Mouse (Mus musculus): ENCODE data around the gene Cs. TPM values are rescaled to one million over a fixed set of nuclear protein-coding genes. Genes with fewer than 3 reads are reported as not detected.

The Cs gene
- polyA plus RNA-seq, 1 experiment = 204 TPM

DNA sequence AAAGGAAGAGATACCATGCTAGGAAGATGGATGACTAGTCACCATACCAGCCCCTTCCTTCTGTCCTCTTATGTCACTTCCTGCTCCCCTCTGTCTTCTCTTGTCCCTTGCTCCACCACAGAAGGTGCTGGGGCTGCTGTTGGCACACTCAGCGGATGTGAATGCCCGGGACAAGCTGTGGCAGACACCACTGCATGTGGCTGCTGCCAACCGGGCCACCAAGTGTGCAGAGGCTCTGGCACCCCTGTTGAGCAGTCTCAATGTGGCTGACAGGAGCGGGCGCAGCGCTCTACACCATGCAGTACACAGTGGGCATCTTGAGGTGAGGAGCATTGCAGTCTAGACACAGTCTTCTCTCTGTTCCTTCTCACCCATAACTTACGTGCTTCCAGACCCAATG, 41.7 kb downstream of the Cs start:
- H3K4me3 ChIP-seq (ENCODE audit: insufficient read depth, low read length) = no peak overlapping the region

DNA sequence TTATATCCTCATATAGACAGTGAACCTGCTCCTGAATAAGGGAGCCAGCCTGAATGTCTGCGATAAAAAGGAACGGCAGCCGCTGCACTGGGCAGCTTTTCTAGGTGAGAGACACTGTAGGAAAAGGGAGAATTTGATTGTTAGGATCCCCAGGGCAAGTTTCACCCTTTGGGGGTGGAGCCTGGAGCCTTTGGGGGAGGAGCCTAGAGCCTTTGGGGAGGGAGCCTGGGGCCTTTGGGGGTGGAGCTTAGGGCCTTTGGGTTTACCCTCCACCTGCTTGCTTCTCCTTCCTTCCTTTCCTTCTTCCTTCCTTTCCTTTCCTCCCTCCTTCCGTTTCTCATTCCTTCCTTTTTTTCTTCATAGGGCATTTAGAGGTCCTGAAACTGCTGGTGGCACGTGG, 43.0 kb downstream of the Cs start:
- Histone ChIP-seq H3K4me3 (ENCODE audit: insufficient read depth, low read length) (no peak overlapping the region), H3K27ac (ENCODE audit: insufficient read depth, low read length) (no peak overlapping the region), H3K4me1 (ENCODE audit: control insufficient read depth, insufficient read depth, low read length) (peaks cover 2% of the 10 kb centered on the region; the same call in 1 of the 2 replicates)
- TF ChIP-seq POLR2A (IDR thresholded peaks at IDR 0.05; ENCODE audit: low read depth, low read length) (no peak), CTCF (IDR thresholded peaks at IDR 0.05; ENCODE audit: borderline replicate concordance, insufficient read depth, low read length) (no peak)

More for the DNA sequence above, 41.7 kb downstream of the Cs start:
- no peak for TF ChIP-seq POLR2A (IDR thresholded peaks at IDR 0.05; ENCODE audit: low read depth, low read length)
- no peak for TF ChIP-seq CTCF (IDR thresholded peaks at IDR 0.05; ENCODE audit: borderline replicate concordance, insufficient read depth, low read length)
- no peak overlapping the region for H3K27ac ChIP-seq (ENCODE audit: insufficient read depth, low read length)
- H3K4me1 ChIP-seq (ENCODE audit: control insufficient read depth, insufficient read depth, low read length) = peaks cover 2% of the 10 kb centered on the region; the same call in 1 of the 2 replicates

DNA sequence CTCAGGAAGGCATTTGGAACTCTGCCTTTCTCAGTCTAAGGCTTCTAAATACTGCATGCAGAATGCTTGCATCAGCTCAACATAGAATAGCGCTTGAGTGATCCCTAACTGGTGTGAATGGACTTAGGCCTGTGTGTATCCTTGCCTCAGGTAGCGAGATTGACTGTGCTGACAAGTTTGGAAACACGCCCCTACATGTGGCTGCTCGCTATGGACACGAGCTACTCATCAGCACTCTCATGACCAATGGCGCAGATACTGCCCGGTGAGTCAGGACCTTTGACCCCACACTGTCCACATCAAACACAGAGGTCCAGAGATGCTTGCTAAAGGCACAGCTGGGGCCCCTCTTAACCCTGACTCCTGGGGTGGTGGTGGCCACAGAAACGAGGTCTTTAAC, 44.9 kb downstream of the Cs start:
- TF ChIP-seq CTCF (IDR thresholded peaks at IDR 0.05; ENCODE audit: borderline replicate concordance, insufficient read depth, low read length) = no peak
- no peak for TF ChIP-seq POLR2A (IDR thresholded peaks at IDR 0.05; ENCODE audit: low read depth, low read length)
- peaks cover 2% of the 10 kb centered on the region; the same call in 1 of the 2 replicates for H3K4me1 ChIP-seq (ENCODE audit: control insufficient read depth, insufficient read depth, low read length)

DNA sequence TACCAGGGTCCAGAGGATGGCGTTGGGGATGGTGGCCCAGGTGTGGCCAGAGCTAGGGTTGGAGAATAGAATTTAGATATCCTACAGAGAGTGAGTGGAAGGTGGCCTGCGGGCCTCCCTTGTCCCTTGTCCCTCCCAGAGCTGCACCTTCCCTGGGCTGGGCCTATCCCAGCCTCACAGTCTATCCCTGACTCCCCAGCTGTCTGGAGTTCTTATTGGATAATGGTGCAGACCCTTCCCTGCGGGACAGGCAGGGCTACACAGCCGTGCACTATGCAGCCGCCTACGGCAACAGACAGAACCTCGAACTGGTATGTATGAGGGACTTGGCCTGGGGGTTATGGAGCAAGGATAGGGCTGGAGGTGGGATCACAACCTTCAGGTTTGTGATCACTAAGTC, 48.4 kb downstream of the Cs start:
- TF ChIP-seq CTCF (IDR thresholded peaks at IDR 0.05; ENCODE audit: borderline replicate concordance, insufficient read depth, low read length) (no peak), POLR2A (IDR thresholded peaks at IDR 0.05; ENCODE audit: low read depth, low read length) (no peak)
- no peaks in the 10 kb centered on the region for H3K4me1 ChIP-seq (ENCODE audit: control insufficient read depth, insufficient read depth, low read length)
- no peak overlapping the region for H3K27ac ChIP-seq (ENCODE audit: insufficient read depth, low read length)

More for the DNA sequence above, 44.9 kb downstream of the Cs start:
- H3K4me3 ChIP-seq (ENCODE audit: insufficient read depth, low read length) = no peak overlapping the region
- no peak overlapping the region for H3K27ac ChIP-seq (ENCODE audit: insufficient read depth, low read length)

DNA sequence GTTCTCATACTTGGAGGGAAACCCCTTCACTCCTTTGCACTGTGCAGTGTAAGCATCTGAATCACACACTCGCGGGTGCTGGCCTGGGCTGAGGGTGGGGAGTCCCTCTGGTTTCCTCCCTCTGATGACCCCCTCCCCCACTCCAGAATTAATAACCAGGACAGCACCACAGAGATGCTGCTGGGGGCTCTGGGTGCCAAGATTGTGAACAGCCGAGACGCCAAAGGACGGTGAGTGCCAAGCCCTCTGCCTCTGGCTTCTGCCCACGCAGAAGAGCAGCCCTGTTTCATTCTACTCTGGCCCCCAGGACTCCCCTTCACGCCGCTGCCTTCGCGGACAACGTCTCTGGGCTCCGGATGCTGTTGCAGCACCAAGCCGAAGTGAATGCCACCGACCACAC, 51.4 kb downstream of the Cs start:
- Histone ChIP-seq H3K27ac (ENCODE audit: insufficient read depth, low read length) (no peak overlapping the region), H3K4me1 (ENCODE audit: control insufficient read depth, insufficient read depth, low read length) (no peaks in the 10 kb centered on the region), H3K4me3 (ENCODE audit: insufficient read depth, low read length) (no peak overlapping the region)
- TF ChIP-seq POLR2A (IDR thresholded peaks at IDR 0.05; ENCODE audit: low read depth, low read length) = no peak
- no peak for TF ChIP-seq CTCF (IDR thresholded peaks at IDR 0.05; ENCODE audit: borderline replicate concordance, insufficient read depth, low read length)

More for the DNA sequence above, 48.4 kb downstream of the Cs start:
- H3K4me3 ChIP-seq (ENCODE audit: insufficient read depth, low read length) = no peak overlapping the region

DNA sequence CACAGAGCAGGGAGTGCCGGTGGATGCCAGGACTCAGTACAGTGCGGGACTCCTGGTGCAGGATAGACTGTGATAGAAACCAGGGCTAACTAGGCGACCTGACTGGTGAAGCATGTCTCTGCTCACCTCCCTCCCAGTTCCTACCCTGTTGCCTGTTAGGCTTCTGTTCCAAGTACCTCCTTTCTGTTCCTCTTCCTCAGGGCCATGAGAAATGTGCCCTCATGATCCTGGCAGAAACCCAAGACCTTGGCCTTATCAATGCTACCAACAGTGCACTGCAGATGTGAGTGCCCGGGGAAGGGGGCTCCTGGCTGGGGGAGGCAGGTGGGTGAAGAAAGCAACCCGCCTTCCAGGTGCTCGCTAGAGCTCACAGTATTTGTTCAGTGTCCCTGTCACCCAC, 52.0 kb downstream of the Cs start:
- TF ChIP-seq POLR2A (IDR thresholded peaks at IDR 0.05; ENCODE audit: low read depth, low read length) (no peak), CTCF (IDR thresholded peaks at IDR 0.05; ENCODE audit: borderline replicate concordance, insufficient read depth, low read length) (no peak)
- no peak overlapping the region for H3K27ac ChIP-seq (ENCODE audit: insufficient read depth, low read length)
- H3K4me3 ChIP-seq (ENCODE audit: insufficient read depth, low read length) = no peak overlapping the region
- no peaks in the 10 kb centered on the region for H3K4me1 ChIP-seq (ENCODE audit: control insufficient read depth, insufficient read depth, low read length)

DNA sequence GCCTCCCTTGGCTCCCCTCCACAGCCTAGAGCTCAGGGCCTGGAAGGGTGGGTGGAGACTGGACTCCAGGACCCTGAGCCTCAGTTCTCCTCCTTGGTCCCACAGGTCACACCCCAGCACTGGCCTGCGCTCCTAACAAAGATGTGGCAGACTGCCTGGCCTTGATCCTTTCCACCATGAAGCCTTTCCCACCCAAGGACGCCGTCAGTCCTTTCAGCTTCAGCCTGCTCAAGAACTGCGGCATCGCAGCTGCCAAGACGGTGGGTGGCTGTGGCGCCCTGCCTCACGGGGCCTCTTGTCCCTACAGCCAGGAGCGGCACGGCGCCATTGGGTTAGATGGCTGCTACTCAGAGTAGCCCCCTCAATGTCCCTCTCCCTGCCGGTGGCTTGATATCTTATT, 52.8 kb downstream of the Cs start:
- Histone ChIP-seq H3K27ac (ENCODE audit: insufficient read depth, low read length) (no peak overlapping the region), H3K4me3 (ENCODE audit: insufficient read depth, low read length) (no peak overlapping the region), H3K4me1 (ENCODE audit: control insufficient read depth, insufficient read depth, low read length) (no peaks in the 10 kb centered on the region)
- TF ChIP-seq POLR2A (IDR thresholded peaks at IDR 0.05; ENCODE audit: low read depth, low read length) = no peak
- TF ChIP-seq CTCF (IDR thresholded peaks at IDR 0.05; ENCODE audit: borderline replicate concordance, insufficient read depth, low read length) = no peak

DNA sequence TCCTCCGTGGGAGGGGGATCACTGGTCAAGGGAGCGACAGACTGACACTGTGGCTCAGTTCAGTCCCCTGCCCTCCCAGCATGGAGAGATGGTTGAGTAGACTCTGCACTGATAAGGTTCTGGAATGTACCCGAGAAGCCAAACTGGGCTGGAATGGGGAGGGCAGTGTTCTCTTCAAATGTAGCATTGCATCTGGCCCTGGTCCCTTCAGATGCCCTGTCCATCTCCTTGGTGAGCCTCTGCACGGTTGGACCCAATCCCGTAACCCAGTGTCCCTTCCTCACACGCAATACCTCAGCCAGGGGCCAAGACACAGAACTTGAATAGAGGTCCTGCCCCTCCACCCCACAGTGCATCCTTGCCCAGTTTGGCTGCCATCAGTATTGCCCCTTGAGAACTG, 54.3 kb downstream of the Cs start:
- Histone ChIP-seq H3K4me1 (ENCODE audit: control insufficient read depth, insufficient read depth, low read length) (no peaks in the 10 kb centered on the region), H3K27ac (ENCODE audit: insufficient read depth, low read length) (no peak overlapping the region), H3K4me3 (ENCODE audit: insufficient read depth, low read length) (no peak overlapping the region)
- TF ChIP-seq CTCF (IDR thresholded peaks at IDR 0.05; ENCODE audit: borderline replicate concordance, insufficient read depth, low read length) (no peak), POLR2A (IDR thresholded peaks at IDR 0.05; ENCODE audit: low read depth, low read length) (no peak)

DNA sequence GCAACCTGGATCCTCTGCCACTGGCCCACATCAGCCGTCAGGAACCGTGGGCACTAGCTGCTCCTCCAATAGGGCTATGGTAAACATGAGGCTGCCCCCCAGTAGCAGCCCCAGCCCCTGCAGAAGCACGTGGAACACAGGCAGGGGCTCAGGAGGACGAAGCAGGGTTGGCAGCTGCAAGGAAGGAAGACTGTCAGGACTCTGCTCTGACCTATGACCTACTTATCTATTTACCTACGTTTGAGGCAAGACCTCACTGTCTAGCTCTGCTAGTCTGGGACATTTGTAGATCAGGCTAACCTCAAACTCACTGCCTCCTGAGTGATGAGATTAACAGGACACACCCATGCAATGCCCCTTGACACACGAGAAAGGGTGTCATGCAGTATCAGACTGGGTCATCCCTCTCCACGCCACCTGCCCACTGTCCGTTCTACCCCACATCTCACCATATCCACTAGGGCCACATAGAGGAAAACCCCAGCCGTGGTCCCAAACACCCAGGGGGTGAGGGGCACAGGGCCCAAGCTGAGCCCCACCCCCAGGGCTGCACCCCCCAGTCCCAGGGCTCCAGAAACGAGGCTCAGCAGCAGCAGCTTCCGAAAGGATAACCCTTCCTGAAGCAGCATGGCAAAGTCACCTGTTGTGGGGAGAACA, 58.6 kb downstream of the Cs start:
- TF ChIP-seq POLR2A (IDR thresholded peaks at IDR 0.05; ENCODE audit: low read depth, low read length) = no peak
- TF ChIP-seq CTCF (IDR thresholded peaks at IDR 0.05; ENCODE audit: borderline replicate concordance, insufficient read depth, low read length) = no peak
- Histone ChIP-seq H3K4me3 (ENCODE audit: insufficient read depth, low read length) (no peak overlapping the region), H3K4me1 (ENCODE audit: control insufficient read depth, insufficient read depth, low read length) (no peaks in the 10 kb centered on the region), H3K27ac (ENCODE audit: insufficient read depth, low read length) (no peak overlapping the region)

DNA sequence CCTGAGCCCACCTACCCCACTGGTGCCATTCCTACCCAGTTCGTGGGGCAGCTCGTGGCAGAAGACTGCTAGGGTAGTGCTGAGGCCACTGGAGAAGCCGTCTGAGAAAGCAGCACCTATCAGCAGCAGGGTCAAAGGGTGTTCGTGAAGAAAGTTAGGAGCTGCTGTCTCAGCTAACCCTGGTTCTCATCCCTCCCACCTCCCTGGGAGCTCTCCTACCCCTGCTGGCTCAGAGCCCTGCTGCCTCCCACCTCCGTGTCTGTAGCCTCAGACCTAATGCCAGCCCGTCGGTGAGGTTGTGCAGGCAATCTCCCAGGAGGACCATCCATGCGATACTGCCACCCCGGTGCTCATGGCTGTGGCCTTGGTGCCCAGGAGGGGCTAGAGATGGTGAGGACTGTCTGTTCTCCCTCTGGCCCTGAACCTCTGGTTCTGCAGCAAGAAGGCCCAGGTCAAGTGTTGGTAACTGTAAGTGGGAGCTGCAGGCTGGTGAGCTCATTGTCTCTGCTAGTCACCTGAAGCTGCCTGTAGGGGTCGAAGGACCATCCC, 59.3 kb downstream of the Cs start:
- no peaks in the 10 kb centered on the region for H3K4me1 ChIP-seq (ENCODE audit: control insufficient read depth, insufficient read depth, low read length)
- TF ChIP-seq POLR2A (IDR thresholded peaks at IDR 0.05; ENCODE audit: low read depth, low read length) = no peak; the same call in 1 of the 2 replicates
- TF ChIP-seq CTCF (IDR thresholded peaks at IDR 0.05; ENCODE audit: borderline replicate concordance, insufficient read depth, low read length) = no peak
- no peak overlapping the region for H3K27ac ChIP-seq (ENCODE audit: insufficient read depth, low read length)
- H3K4me3 ChIP-seq (ENCODE audit: insufficient read depth, low read length) = no peak overlapping the region
